Mouse (Mus musculus): ENCODE measurements around the gene Tmem184b.

DNA sequence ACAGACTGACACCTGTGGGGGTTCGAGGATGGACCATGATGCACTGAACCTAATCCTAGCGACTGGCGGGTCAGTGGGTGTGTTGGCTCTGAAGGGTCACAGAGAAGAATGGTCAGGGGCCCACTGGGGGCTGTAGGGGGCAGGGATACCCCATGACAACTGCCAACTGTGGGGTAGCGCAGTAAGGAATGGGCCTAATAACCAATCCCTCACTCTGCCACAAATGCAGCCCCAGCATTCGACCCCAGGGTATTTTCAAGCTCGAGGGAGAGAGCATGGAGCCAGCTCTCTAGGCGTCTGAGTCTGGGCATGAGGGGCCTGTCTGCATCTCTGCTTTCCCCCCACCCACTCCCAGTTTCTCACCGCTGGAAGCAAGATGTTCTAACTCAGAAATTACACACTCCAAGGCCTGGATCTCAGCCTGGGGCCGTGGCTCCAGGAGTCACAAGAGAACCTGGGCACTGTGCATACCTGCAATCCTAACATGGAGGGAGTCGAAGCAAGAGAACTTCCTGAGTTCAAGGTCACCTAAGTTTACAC, 27.2 kb upstream of the Tmem184b start:
- TF ChIP-seq POLR2A (IDR thresholded peaks at IDR 0.05; ENCODE audit: borderline replicate concordance, extremely low read depth, low read depth, low read length) (no peak), CTCF (IDR thresholded peaks at IDR 0.05; ENCODE audit: insufficient read depth, low read length) (no peak)
